Mouse (Mus musculus): ENCODE measurements around the gene Gm10160. TPM values are rescaled to one million over a fixed set of nuclear protein-coding genes. Genes with fewer than 3 reads are reported as not detected.

The Gm10160 gene
- polyA plus RNA-seq, 1 experiment = not detected

DNA sequence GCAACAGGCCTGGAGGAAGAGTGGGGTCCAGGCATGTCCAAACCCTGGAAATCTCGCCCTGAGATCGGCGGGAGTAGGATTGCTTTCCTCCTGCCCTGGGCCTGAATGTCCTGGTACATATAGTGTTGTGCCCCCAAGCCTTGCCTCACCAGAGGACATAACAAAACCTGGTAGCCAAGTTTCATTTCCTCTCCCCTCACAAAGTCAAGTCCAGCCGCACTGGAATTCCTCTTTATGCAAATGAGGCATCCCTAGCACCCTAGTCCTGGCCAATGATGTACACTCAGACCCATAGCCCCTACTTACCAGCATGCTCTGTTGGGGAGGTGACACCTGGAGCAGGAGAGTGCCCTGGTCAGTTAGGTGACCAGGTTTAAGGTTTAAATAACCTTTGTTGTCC is 627 bp upstream of the Gm10160 start:
- WGBS = 84% methylated on average over 4 of the region's 4 CpGs
- TF ChIP-seq CTCF (IDR thresholded peaks at IDR 0.05; ENCODE audit: borderline replicate concordance, insufficient read depth, low read depth, low read length) = no peak
- TF ChIP-seq POLR2A (IDR thresholded peaks at IDR 0.05; ENCODE audit: borderline replicate concordance, insufficient read depth, low read length) = no peak
- H3K27me3 ChIP-seq (ENCODE audit: control insufficient read depth, insufficient read depth, low read length) = peaks cover 2% of the 10 kb centered on the region; the same call in 1 of the 2 replicates

DNA sequence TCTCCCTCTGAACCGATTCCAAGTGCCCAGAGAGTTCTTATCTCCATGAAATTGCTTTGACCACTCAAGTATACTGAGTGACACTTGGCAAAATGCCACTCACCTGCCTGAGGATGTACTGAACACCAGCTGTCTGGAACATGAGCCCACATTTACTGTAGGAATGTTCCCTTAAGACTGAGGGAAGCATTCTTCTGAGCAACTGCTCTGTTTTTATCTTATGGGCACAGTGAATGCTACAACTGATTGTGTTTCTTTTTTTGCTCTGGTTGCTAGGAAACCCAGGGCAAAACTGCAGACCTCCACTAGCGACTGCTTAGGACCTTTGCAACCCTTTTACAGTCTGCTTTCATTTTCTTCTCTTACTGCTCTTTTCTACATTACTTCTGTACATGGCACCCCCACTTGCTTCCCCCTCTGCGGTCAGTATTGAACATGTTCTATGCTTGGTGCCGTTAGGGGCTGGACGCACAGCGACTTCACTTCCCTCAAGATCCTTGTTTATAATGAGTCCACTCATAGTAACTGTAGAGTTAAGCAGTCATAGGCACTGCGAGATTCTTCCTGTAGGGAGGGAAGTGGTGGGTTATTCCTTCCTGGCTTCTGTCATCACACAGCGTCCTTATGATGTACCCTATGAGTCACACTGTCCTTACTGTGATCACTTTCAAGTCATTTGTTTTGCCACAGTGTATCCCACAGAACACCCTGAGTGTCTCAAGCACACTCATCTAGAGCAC is 856 bp downstream of the Gm10160 start:
- peaks cover 2% of the 10 kb centered on the region; the same call in 1 of the 2 replicates for H3K27me3 ChIP-seq (ENCODE audit: control insufficient read depth, insufficient read depth, low read length)
- no peak for DNase-seq
- no peaks in the 10 kb centered on the region for H3K4me1 ChIP-seq (ENCODE audit: control insufficient read depth, insufficient read depth, low read length)
- 40% methylated on average over 8 of the region's 8 CpGs for WGBS
- TF ChIP-seq POLR2A (IDR thresholded peaks at IDR 0.05; ENCODE audit: borderline replicate concordance, insufficient read depth, low read length) (no peak), CTCF (IDR thresholded peaks at IDR 0.05; ENCODE audit: borderline replicate concordance, insufficient read depth, low read depth, low read length) (no peak)
- H3K27ac ChIP-seq (ENCODE audit: insufficient read depth, low read length) = no peak overlapping the region
- H3K4me3 ChIP-seq (replicated peaks; ENCODE audit: insufficient read depth, low read depth, low read length) = no peak overlapping the region

More for the DNA sequence above, 627 bp upstream of the Gm10160 start:
- H3K4me1 ChIP-seq (ENCODE audit: control insufficient read depth, insufficient read depth, low read length) = no peaks in the 10 kb centered on the region; the same call in 1 of the 2 replicates
- no peak overlapping the region for H3K4me3 ChIP-seq (replicated peaks; ENCODE audit: insufficient read depth, low read depth, low read length)
- DNase-seq = no peak
- H3K27ac ChIP-seq (ENCODE audit: insufficient read depth, low read length) = no peak overlapping the region

DNA sequence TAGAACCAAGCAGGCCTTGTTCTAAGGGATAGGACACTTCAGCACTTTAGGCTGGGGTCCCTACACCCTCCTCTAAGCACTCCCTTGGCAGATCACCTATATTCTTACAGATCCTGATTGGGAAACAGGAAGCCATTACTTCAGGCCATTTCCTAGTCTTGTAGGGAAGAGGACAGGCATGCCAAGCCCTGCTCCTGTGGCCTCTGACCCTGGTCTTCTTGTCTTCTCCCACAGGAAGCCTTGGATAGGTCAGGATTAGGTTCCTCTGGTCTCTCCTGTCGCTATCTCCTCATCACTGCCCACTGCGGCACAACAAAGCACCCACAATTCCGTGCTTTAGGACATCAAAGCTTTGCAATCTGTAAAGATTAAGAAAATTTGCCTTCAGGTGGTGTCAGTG is 3.9 kb downstream of the Gm10160 start:
- WGBS = 94% methylated on average over 3 of the region's 3 CpGs
- Histone ChIP-seq H3K4me1 (ENCODE audit: control insufficient read depth, insufficient read depth, low read length) (no peaks in the 10 kb centered on the region), H3K27ac (ENCODE audit: insufficient read depth, low read length) (no peak overlapping the region), H3K4me3 (replicated peaks; ENCODE audit: insufficient read depth, low read depth, low read length) (no peak overlapping the region), H3K27me3 (ENCODE audit: control insufficient read depth, insufficient read depth, low read length) (no peaks in the 10 kb centered on the region; the same call in 1 of the 2 replicates)
- no peak for DNase-seq
- TF ChIP-seq CTCF (IDR thresholded peaks at IDR 0.05; ENCODE audit: borderline replicate concordance, insufficient read depth, low read depth, low read length) (no peak), POLR2A (IDR thresholded peaks at IDR 0.05; ENCODE audit: borderline replicate concordance, insufficient read depth, low read length) (no peak)

DNA sequence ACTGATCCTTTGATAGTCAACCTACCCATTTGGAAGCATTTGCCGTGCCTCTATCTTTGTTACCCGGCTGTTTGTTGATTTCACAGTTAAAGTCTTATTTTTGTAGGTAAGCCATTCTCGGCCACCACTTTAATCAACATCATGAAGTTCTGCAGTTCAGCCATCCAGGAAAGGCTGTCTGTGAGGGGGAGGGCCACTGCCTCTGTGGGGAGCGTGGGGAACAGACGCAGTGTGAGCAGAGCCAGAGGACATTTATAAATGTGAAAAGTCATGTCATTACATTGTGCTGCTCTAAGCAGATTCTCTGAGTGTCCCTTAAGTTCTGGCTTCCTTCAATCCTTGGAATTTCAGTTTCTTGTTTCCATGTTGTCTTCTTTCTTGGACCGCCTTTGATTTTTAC is 5.4 kb downstream of the Gm10160 start:
- Histone ChIP-seq H3K4me3 (replicated peaks; ENCODE audit: insufficient read depth, low read depth, low read length) (no peak overlapping the region), H3K4me1 (ENCODE audit: control insufficient read depth, insufficient read depth, low read length) (no peaks in the 10 kb centered on the region), H3K27ac (ENCODE audit: insufficient read depth, low read length) (no peak overlapping the region), H3K27me3 (ENCODE audit: control insufficient read depth, insufficient read depth, low read length) (no peaks in the 10 kb centered on the region; the same call in 1 of the 2 replicates)
- TF ChIP-seq CTCF (IDR thresholded peaks at IDR 0.05; ENCODE audit: borderline replicate concordance, insufficient read depth, low read depth, low read length) (no peak), POLR2A (IDR thresholded peaks at IDR 0.05; ENCODE audit: borderline replicate concordance, insufficient read depth, low read length) (no peak)
- DNase-seq = no peak
- 81% methylated on average over 6 of the region's 6 CpGs for WGBS

DNA sequence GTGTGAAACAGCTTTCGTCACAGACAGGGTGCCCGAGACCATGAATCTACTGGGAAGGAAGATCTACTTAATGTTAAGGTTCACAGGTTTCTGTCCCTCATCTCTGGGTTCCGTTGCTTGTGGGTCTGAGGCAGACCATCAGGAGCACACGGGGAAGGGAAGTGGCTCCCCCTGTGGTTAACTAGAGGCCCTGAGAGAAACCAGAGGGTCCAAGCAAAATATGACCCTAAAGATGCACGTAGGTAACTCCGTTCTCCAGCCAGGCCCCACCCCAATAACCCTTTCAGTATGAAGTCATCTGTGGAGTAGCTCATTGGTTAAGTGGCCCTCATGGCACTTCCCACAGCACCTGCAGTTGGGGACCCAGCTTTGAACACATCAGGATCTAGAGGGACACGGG is 6.0 kb downstream of the Gm10160 start:
- no peaks in the 10 kb centered on the region for H3K4me1 ChIP-seq (ENCODE audit: control insufficient read depth, insufficient read depth, low read length)
- no peak overlapping the region for H3K27ac ChIP-seq (ENCODE audit: insufficient read depth, low read length)
- no peak for DNase-seq
- H3K27me3 ChIP-seq (ENCODE audit: control insufficient read depth, insufficient read depth, low read length) = no peaks in the 10 kb centered on the region; the same call in 1 of the 2 replicates
- no peak overlapping the region for H3K4me3 ChIP-seq (replicated peaks; ENCODE audit: insufficient read depth, low read depth, low read length)
- WGBS = 91% methylated on average over 7 of the region's 7 CpGs
- no peak for TF ChIP-seq POLR2A (IDR thresholded peaks at IDR 0.05; ENCODE audit: borderline replicate concordance, insufficient read depth, low read length)
- TF ChIP-seq CTCF (IDR thresholded peaks at IDR 0.05; ENCODE audit: borderline replicate concordance, insufficient read depth, low read depth, low read length) = no peak

DNA sequence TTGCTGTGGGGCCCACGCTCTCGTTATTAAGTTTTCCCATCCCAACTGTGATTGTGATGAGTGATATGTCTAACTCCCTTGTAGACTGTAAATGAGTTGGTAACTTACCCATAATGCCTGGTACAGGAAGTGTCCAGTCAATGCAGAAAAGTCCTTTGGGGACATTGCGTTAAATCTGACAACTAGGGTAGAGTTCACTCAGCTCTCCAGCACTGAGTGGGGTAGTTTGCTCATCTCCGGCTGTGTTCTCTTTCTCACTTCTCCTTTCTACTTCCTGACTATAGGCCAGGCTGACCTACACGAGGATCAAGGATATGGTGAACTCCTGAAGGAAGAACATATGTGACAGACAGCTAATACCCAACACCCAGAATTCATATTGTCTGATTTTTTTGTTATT is 6.4 kb downstream of the Gm10160 start:
- Histone ChIP-seq H3K27ac (ENCODE audit: insufficient read depth, low read length) (no peak overlapping the region), H3K27me3 (ENCODE audit: control insufficient read depth, insufficient read depth, low read length) (no peaks in the 10 kb centered on the region; the same call in 1 of the 2 replicates), H3K4me1 (ENCODE audit: control insufficient read depth, insufficient read depth, low read length) (no peaks in the 10 kb centered on the region), H3K4me3 (replicated peaks; ENCODE audit: insufficient read depth, low read depth, low read length) (no peak overlapping the region)
- DNase-seq = no peak
- WGBS = 92% methylated on average over 5 of the region's 5 CpGs
- TF ChIP-seq CTCF (IDR thresholded peaks at IDR 0.05; ENCODE audit: borderline replicate concordance, insufficient read depth, low read depth, low read length) (no peak), POLR2A (IDR thresholded peaks at IDR 0.05; ENCODE audit: borderline replicate concordance, insufficient read depth, low read length) (no peak)

DNA sequence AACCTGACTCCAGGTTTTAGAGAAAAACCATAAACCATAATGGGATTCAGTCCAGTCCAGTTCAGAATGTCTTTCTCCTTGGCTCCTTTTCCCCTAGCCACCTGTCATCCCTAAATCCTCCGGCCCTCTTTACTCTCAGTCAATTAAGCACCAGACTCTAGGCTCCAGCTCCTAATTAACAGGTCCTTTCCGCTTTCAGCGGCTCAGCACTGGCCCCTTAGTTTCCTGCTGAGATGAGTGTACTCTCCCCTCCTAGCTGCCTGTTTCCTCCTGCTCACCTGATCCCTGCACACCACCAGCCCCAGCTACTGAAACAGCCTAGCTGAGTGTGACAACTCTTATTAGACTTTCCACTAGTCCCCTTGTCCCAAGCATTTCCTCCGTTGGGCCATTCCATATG is 7.8 kb downstream of the Gm10160 start:
- peak in 1 of 2 experiments; percentile 66 for DNase-seq
- Histone ChIP-seq H3K4me3 (replicated peaks; ENCODE audit: insufficient read depth, low read depth, low read length) (no peak overlapping the region), H3K4me1 (ENCODE audit: control insufficient read depth, insufficient read depth, low read length) (no peaks in the 10 kb centered on the region), H3K27ac (ENCODE audit: insufficient read depth, low read length) (no peak overlapping the region), H3K27me3 (ENCODE audit: control insufficient read depth, insufficient read depth, low read length) (no peaks in the 10 kb centered on the region; the same call in 1 of the 2 replicates)
- 11% methylated on average over 4 of the region's 4 CpGs for WGBS
- TF ChIP-seq POLR2A (IDR thresholded peaks at IDR 0.05; ENCODE audit: borderline replicate concordance, insufficient read depth, low read length) (no peak), CTCF (IDR thresholded peaks at IDR 0.05; ENCODE audit: borderline replicate concordance, insufficient read depth, low read depth, low read length) (no peak)

DNA sequence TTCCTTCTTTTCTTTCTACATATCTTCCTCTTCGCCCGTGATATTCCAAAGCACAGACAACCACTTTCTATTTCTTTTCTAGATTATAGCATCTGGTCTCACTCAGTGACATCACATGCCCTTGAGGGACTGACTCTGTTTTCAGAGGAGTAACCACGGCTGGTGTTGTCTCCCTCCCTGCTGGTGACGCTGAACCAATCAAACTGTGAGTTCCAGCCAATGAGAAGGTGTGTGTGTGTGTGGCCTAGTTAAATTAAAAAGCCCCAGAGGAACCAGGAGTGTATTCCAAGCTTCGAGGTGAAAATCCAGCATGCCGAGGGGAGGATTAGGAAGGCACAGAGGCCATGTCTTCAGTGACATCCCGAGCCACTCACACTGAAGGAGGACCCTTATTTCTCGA is 8.6 kb downstream of the Gm10160 start:
- H3K4me1 ChIP-seq (ENCODE audit: control insufficient read depth, insufficient read depth, low read length) = no peaks in the 10 kb centered on the region
- no peak for DNase-seq
- TF ChIP-seq POLR2A (IDR thresholded peaks at IDR 0.05; ENCODE audit: borderline replicate concordance, insufficient read depth, low read length) (no peak), CTCF (IDR thresholded peaks at IDR 0.05; ENCODE audit: borderline replicate concordance, insufficient read depth, low read depth, low read length) (no peak)
- no peak overlapping the region for H3K4me3 ChIP-seq (replicated peaks; ENCODE audit: insufficient read depth, low read depth, low read length)
- no peaks in the 10 kb centered on the region; the same call in 1 of the 2 replicates for H3K27me3 ChIP-seq (ENCODE audit: control insufficient read depth, insufficient read depth, low read length)
- no peak overlapping the region for H3K27ac ChIP-seq (ENCODE audit: insufficient read depth, low read length)
- 39% methylated on average over 8 of the region's 8 CpGs for WGBS

Measured in cerebellum, adult 2 months (tissue).